Mouse (Mus musculus) heart, embryonic 11.5 days (tissue): ENCODE data around the gene Numb. TPM values are rescaled to one million over a fixed set of nuclear protein-coding genes. Genes with fewer than 3 reads are reported as not detected.
"Not testable (repeated sequence)": the region's sequence is repeated elsewhere in the genome, so short reads cannot be mapped to it uniquely, and the experiment has no call there.

Source experiments
- ATAC-seq: fragments of 200-750 bp; cut with Nextera tagmentation; replicated peaks from 2 replicates; pipeline ENCODE4 v1.8.0; 2017; ENCODE audit warnings: moderate library complexity; ENCODE audit not compliant: insufficient number of reproducible peaks, low FRiP score, low TSS enrichment
- H3K27ac ChIP-seq: fragments of 300-500 bp; sonication (generic); 2 replicates; pipeline ENCODE4 v1.5.1; 2014; ENCODE audit warnings: mild to moderate bottlenecking, low read depth, low read length
- H3K27me3 ChIP-seq: fragments of 300-500 bp; sonication (generic); 2 replicates; pipeline ENCODE4 v1.6.1; 2014; ENCODE audit warnings: mild to moderate bottlenecking, low read length, mixed read lengths; ENCODE audit not compliant: control insufficient read depth, insufficient read depth
- H3K36me3 ChIP-seq: fragments of 300-500 bp; sonication (generic); 2 replicates; pipeline ENCODE4 v1.6.1; 2014; ENCODE audit warnings: mild to moderate bottlenecking, low read length, moderate library complexity, mixed read lengths; ENCODE audit not compliant: control insufficient read depth, insufficient read depth
- H3K4me1 ChIP-seq: fragments of 300-500 bp; sonication (generic); 2 replicates; pipeline ENCODE4 v1.6.1; 2014; ENCODE audit warnings: low read length; ENCODE audit not compliant: control insufficient read depth, insufficient read depth
- H3K4me2 ChIP-seq: fragments of 300-500 bp; sonication (generic); 2 replicates; pipeline ENCODE4 v1.6.1; 2014; ENCODE audit warnings: mild to moderate bottlenecking, moderate library complexity
- H3K4me3 ChIP-seq: fragments of 300-500 bp; sonication (generic); 2 replicates; pipeline ENCODE4 v1.5.1; 2014; ENCODE audit warnings: low read depth, low read length
- H3K9ac ChIP-seq: fragments of 300-500 bp; sonication (generic); 2 replicates; pipeline ENCODE4 v1.6.1; 2014; ENCODE audit warnings: mild to moderate bottlenecking, low read depth, low read length, moderate library complexity
- H3K9me3 ChIP-seq: fragments of 300-500 bp; sonication (generic); replicated peaks from 2 replicates; pipeline ENCODE4 v1.6.1; 2016; ENCODE audit warnings: low read length; ENCODE audit not compliant: control insufficient read depth
- WGBS: fragments of 180-500 bp; shearing (Covaris S2); extraction: QIAGEN DNeasy Blood & Tissue Kit; methylation state at CpG from one replicate; pipeline ENCODE4 v1.1.7; 2014; ENCODE audit not compliant: insufficient replicate concordance; 5-methylcytosine and 5-hydroxymethylcytosine counted together
- polyA plus RNA-seq: library from polyadenylated mRNA; unstranded; fragments of >200 nt; fragmentation: Nextera tagmentation; extraction: Ambion mirVana; gene quantifications from 2 replicates; pipeline ENCODE4 v1.2.1, GENCODE M21; 2014

The Numb gene
- polyA plus RNA-seq, 1 experiment from 2014 or later: 34.3 TPM

DNA sequence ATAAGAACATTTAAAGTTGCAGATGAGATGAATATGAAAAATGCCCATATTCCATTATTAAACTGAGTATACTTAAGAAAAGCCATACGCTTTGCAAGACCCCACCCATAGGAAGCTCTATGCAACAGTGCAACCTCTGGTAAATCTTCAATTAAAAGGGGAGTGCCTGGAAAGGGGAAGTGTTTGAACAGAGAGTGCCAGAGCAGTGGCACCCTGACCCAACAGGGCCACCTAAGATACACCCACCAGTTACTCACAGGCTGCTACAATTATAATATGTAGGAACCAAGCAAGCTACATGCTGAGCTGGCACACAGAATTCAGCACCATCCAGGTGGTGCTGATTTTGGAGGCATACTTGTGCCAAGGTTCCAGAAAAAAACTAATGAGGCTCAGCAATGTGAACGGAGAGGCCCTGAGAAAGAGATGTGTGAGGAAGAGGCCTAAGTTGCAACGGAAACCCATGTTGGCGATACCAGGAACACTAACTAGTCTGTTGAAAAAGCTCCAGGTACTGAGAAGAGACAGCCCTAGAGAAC, 7.5 kb downstream of the Numb start:
- no peak overlapping the region for H3K4me2 ChIP-seq
- no peak overlapping the region for H3K27ac ChIP-seq
- no peaks in the 10 kb centered on the region; the same call in 1 of the 2 replicates for H3K4me1 ChIP-seq
- 92% methylated on average over 4 of the region's 4 CpGs for WGBS
- H3K27me3 ChIP-seq: no peaks in the 10 kb centered on the region
- no peak overlapping the region for H3K4me3 ChIP-seq
- H3K9me3 ChIP-seq: no peaks in the 10 kb centered on the region
- no peak overlapping the region for H3K9ac ChIP-seq
- no peak for ATAC-seq
- H3K36me3 ChIP-seq: no peaks in the 10 kb centered on the region

DNA sequence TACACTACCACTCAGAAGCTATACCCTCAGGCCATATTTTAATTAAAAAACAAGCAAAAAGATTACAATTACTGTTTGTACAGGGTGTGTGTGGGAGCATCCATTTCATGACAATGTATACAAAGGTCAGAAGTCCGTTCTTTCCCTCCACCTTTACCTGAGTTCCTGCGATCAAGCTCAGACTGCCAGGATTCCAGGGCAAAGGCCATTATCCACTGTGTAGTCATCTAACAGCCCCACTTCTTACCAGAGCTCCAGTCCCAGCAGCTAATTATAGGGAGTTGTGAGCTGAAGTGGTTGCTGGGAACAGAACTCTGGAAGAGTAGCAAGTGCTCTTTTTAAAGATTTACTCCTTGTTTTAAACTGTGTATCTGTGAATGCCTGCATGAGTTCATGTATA, 11.3 kb downstream of the Numb start:
- Histone ChIP-seq H3K4me1 (no peaks in the 10 kb centered on the region), H3K4me2 (no peak overlapping the region), H3K9me3 (no peaks in the 10 kb centered on the region), H3K9ac (no peak overlapping the region), H3K27me3 (no peaks in the 10 kb centered on the region), H3K27ac (0 out of 2 replicates have a peak overlapping the region, but pooled peaks have one; percentile 31), H3K36me3 (no peaks in the 10 kb centered on the region), H3K4me3 (no peak overlapping the region)
- no peak for ATAC-seq
- WGBS: 78% methylated on average over 2 of the region's 2 CpGs

- Histone ChIP-seq H3K4me2 (no peak overlapping the region), H3K27ac (no peak overlapping the region), H3K4me3 (no peak overlapping the region), H3K36me3 (no peaks in the 10 kb centered on the region), H3K9me3 (no peaks in the 10 kb centered on the region), H3K4me1 (peaks cover 3% of the 10 kb centered on the region; the same call in 1 of the 2 replicates), H3K9ac (no peak overlapping the region), H3K27me3 (no peaks in the 10 kb centered on the region)
- no peak for ATAC-seq
- WGBS: 83% methylated on average over 1 of the region's 1 CpGs
Measured at GRCm38 (mm10) chr12:83892926-83893325, 28.8 kb downstream of the Numb start.

DNA sequence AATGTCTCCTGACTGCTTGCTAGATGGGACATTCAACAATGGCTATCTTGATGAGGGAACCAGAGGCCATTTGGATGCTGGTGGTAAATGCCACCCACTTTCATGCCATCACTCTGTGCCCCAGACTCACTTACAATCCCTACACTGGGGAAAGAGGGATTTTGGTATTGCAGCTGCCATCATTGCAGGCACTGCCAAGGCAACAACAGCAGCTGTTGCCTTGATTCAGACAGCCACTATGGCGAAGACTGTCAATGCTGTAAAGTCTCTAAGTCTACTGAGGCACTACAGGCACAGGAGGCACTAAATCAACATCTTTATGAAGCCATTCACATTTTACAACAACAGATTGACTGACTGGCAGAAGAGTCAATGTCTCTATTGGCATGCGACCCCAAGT, 30.5 kb downstream of the Numb start:
- H3K4me1 ChIP-seq: peaks cover 3% of the 10 kb centered on the region; the same call in 1 of the 2 replicates
- H3K27me3 ChIP-seq: no peaks in the 10 kb centered on the region
- WGBS: 97% methylated on average over 2 of the region's 2 CpGs
- H3K9ac ChIP-seq: no peak overlapping the region
- ATAC-seq: no peak
- H3K4me2 ChIP-seq: no peak overlapping the region
- no peaks in the 10 kb centered on the region for H3K36me3 ChIP-seq
- no peaks in the 10 kb centered on the region for H3K9me3 ChIP-seq
- no peak overlapping the region for H3K27ac ChIP-seq
- no peak overlapping the region for H3K4me3 ChIP-seq

DNA sequence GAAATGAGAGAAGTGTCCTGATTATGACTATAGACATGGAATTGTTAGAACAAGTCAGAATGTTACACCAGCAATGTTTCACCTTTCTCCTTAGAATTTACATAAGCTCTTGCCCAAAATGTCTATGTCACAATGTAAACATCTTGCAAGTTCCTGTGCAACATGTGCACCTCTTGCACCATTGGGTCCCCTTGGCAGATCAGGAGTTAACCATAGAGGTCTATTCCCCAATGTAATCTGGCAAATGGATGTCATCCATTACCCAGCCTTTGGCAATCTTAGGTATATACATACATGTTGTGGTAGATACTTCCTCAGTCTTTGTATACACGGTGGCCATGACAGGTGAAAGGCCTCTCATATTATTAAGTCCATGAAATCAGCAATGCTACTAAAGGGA, 32.6 kb downstream of the Numb start:
- no peak overlapping the region for H3K9ac ChIP-seq
- peaks cover 3% of the 10 kb centered on the region; the same call in 1 of the 2 replicates for H3K4me1 ChIP-seq
- no peak for ATAC-seq
- H3K36me3 ChIP-seq: peaks cover 2% of the 10 kb centered on the region; the same call in 1 of the 2 replicates
- no peaks in the 10 kb centered on the region for H3K27me3 ChIP-seq
- WGBS: 89% methylated on average over 1 of the region's 1 CpGs
- H3K4me2 ChIP-seq: no peak overlapping the region
- no peak overlapping the region for H3K4me3 ChIP-seq
- no peaks in the 10 kb centered on the region for H3K9me3 ChIP-seq
- no peak overlapping the region for H3K27ac ChIP-seq

DNA sequence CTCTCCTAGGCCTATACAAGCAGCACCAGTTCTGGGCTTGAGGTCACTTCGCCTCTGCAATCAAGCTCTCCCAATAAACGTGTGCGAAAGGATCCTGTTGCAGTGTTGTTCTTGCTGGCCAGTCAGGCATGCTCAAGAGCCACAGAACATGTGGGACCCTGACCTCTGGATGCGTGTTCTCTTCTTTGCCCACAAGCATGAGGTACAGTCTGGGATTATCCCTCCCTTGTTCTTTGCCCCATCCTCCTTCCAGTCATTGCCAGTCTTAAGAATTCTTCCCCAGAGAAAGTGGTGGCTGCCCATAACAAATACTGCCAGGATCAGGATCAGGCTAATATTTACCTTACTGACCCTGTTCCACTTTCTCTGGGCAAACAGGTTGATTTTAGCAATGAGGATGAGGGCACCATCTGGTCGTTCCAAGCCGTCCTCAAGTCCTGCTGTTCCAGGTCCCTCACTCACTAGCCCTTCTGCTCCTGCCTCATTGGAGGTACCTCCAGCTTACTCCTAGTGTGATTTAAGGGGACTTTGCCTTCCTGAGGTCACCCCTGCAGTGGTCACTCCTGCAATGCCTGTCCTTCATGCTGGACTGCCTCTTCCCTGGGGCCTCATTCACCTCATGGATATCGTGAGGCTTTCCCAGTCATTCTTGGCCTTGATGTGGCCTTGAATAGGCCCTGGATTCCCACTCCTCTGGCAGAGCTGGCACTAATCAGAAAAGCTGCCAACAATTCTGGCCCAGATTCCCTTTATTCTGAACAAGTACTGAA, 36.0 kb downstream of the Numb start:
- ATAC-seq: no peak
- 91% methylated on average over 7 of the region's 7 CpGs for WGBS
- H3K4me3 ChIP-seq: no peak overlapping the region

DNA sequence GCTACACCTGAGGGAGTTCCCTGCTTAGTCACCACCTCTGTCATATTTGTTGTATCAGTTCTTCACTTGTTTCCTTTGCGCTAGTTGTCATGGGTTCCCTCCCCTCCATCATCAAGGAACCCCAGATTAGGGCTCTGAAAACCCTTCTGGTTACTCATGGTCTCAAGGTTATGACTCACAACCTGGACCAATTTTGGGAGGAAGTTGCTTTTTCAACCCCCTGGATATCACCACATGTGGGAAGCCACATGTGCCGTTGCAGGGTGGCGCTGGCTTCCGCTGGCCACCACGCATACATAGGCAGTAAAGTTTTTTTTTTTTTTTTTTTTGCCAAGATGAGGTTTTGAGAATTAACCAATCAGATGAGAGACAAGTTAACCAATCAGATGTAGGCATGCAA, 36.7 kb downstream of the Numb start:
- WGBS: 96% methylated on average over 5 of the region's 5 CpGs
- not testable (repeated sequence) for ATAC-seq, H3K4me1 ChIP-seq, H3K4me2 ChIP-seq, H3K9me3 ChIP-seq, H3K4me3 ChIP-seq, H3K27me3 ChIP-seq, H3K9ac ChIP-seq, H3K36me3 ChIP-seq, H3K27ac ChIP-seq

More for the DNA sequence above, 36.0 kb downstream of the Numb start:
- Histone ChIP-seq H3K4me2 (no peak overlapping the region), H3K36me3 (peaks cover 2% of the 10 kb centered on the region; the same call in 1 of the 2 replicates), H3K9ac (no peak overlapping the region), H3K4me1 (peaks cover 3% of the 10 kb centered on the region; the same call in 1 of the 2 replicates), H3K27ac (no peak overlapping the region), H3K27me3 (no peaks in the 10 kb centered on the region), H3K9me3 (no peaks in the 10 kb centered on the region)

- no peak overlapping the region for H3K27ac ChIP-seq
- H3K4me1 ChIP-seq: no peaks in the 10 kb centered on the region
- no peak overlapping the region for H3K9ac ChIP-seq
- no peak overlapping the region for H3K4me3 ChIP-seq
- no peaks in the 10 kb centered on the region for H3K27me3 ChIP-seq
- WGBS: 85% methylated on average over 7 of the region's 7 CpGs
- no peaks in the 10 kb centered on the region for H3K9me3 ChIP-seq
- no peak for ATAC-seq
- no peak overlapping the region for H3K4me2 ChIP-seq
- peaks cover 2% of the 10 kb centered on the region; the same call in 1 of the 2 replicates for H3K36me3 ChIP-seq
Measured at GRCm38 (mm10) chr12:83882503-83882902, 39.2 kb downstream of the Numb start.
